Mouse (Mus musculus) monocyte, adult 5-6 weeks (primary cell): ENCODE measurements around the gene Ier5. TPM values are rescaled to one million over a fixed set of nuclear protein-coding genes. Genes with fewer than 3 reads are reported as not detected.

Experiments
- total RNA-seq: library from RNA; stranded (forward); fragments of 200-1000, 200-491, 200-594 nt; gene quantifications from 3 replicates; pipeline ENCODE4 v1.2.3, GENCODE M21; 2017

The Ier5 gene
- total RNA-seq, 1 experiment from 2014 or later = 139 TPM

Other genes with a start within 250 kb of the Ier5 start
- 1.8 to 5.8 TPM (median 2.5 TPM) in 3 replicates for gene Cacna1e, start 215.1 kb downstream of the Ier5 start, total RNA-seq
- gene Mr1, start 47.2 kb upstream of the Ier5 start, total RNA-seq = 8.6 to 21.8 TPM (median 18.3 TPM) in 3 replicates
- 54.9 to 89.5 TPM (median 66.6 TPM) in 3 replicates for gene Stx6, start 59.1 kb upstream of the Ier5 start, total RNA-seq
- gene BC034090, start 144.8 kb upstream of the Ier5 start, total RNA-seq = 0.48 TPM in 1 of 3 replicates, not detected in the others